In genomic region chr11:88954803-88955202, GRCm38 (mm10) we compare ENCODE assay signal across 8 mouse cellular contexts. TPM values are rescaled to one million over a fixed set of nuclear protein-coding genes. Genes with fewer than 3 reads are reported as not detected.
A peak's percentile ranks its signal among the peaks of the same experiment; 100 is the strongest.
DNase-seq lines count a peak whose midpoint lies in the region; ATAC-seq and TF ChIP-seq lines count a peak whose summit lies in the region.

No protein-coding gene starts in this region.

- no peaks in the 10 kb centered on the region for H3K27me3 ChIP-seq in forebrain, embryonic 11.5 days (ENCODE audit: control insufficient read depth, insufficient read depth, low read length)
- H3K27me3 ChIP-seq in stomach, embryonic 16.5 days (ENCODE audit: control insufficient read depth, insufficient read depth, low read length) = no peaks in the 10 kb centered on the region

- H3K4me1 ChIP-seq in forebrain, embryonic 11.5 days (replicated peaks; ENCODE audit: control insufficient read depth, insufficient read depth, low read length) = no peaks in the 10 kb centered on the region
- H3K4me1 ChIP-seq in stomach, embryonic 16.5 days (ENCODE audit: control insufficient read depth, insufficient read depth, low read length) = peaks cover 12% of the 10 kb centered on the region

- 0% methylated on average over 4 of the region's 4 CpGs for WGBS in forebrain, embryonic 11.5 days
- 0% methylated on average over 4 of the region's 4 CpGs for WGBS in stomach, embryonic 16.5 days

- peak; percentile 60 for ATAC-seq in forebrain, embryonic 11.5 days (replicated peaks; ENCODE audit: low FRiP score)
- peak; percentile 60; the same call in 1 of the 2 replicates for ATAC-seq in stomach, embryonic 16.5 days (ENCODE audit: insufficient read depth, low FRiP score)

- no peak for DNase-seq in gastrocnemius, adult 2 months
- DNase-seq in gastrocnemius, postnatal 10 days = no peak
- DNase-seq in T-cell, adult 2 months (ENCODE audit: low spot score) = peak; percentile 30
- DNase-seq in forebrain, embryonic 11.5 days (ENCODE audit: low spot score) = no peak
- DNase-seq in kidney, adult 8-10 months = peak; percentile 44 to 58
- peak; percentile 56 for DNase-seq in lung, postnatal 36 days
- DNase-seq in gastrocnemius, postnatal 4 days (ENCODE audit: low spot score in 2 of 2) = no peak

- TF ChIP-seq CTCF in gastrocnemius, adult 2 months (IDR thresholded peaks at IDR 0.05) = no peak

- no peaks in the 10 kb centered on the region for H3K9me3 ChIP-seq in forebrain, embryonic 11.5 days (ENCODE audit: control insufficient read depth, low read length)
- no peaks in the 10 kb centered on the region for H3K9me3 ChIP-seq in stomach, embryonic 16.5 days (replicated peaks; ENCODE audit: control insufficient read depth, low read length)

- intact Hi-C loops in gastrocnemius, adult 2 months (cut with DNase I) = loop anchor here (2.0 to 5.0 kb wide), 2 partner anchors 52 to 108 kb away; no protein-coding TSS in a partner anchor

- no peaks in the 10 kb centered on the region for H3K36me3 ChIP-seq in forebrain, embryonic 11.5 days (ENCODE audit: control insufficient read depth, insufficient read depth, low read length)
- no peaks in the 10 kb centered on the region for H3K36me3 ChIP-seq in stomach, embryonic 16.5 days (ENCODE audit: control insufficient read depth, insufficient read depth, low read length)

- peak overlapping the region; percentile 55 for H3K9ac ChIP-seq in forebrain, embryonic 11.5 days (ENCODE audit: low read length)
- peak overlapping the region; percentile 72 for H3K9ac ChIP-seq in stomach, embryonic 16.5 days (ENCODE audit: low read length)

- H3K27ac ChIP-seq in gastrocnemius, adult 2 months = peak overlapping the region; percentile 84
- H3K27ac ChIP-seq in forebrain, embryonic 11.5 days (ENCODE audit: low read depth, low read length) = no peak overlapping the region
- H3K27ac ChIP-seq in stomach, embryonic 16.5 days (ENCODE audit: low read length) = peak overlapping the region; percentile 64; the same call in 1 of the 2 replicates

- H3K4me2 ChIP-seq in forebrain, embryonic 11.5 days (ENCODE audit: low read depth, low read length, severe bottlenecking) = peak overlapping the region; percentile 59
- peak overlapping the region; percentile 58 for H3K4me2 ChIP-seq in stomach, embryonic 16.5 days (ENCODE audit: low read depth, low read length)

- peak overlapping the region; percentile 78 for H3K4me3 ChIP-seq in gastrocnemius, adult 2 months
- peak overlapping the region; percentile 44 for H3K4me3 ChIP-seq in forebrain, embryonic 11.5 days (ENCODE audit: low read depth, low read length)
- peak overlapping the region; percentile 63 for H3K4me3 ChIP-seq in stomach, embryonic 16.5 days (replicated peaks; ENCODE audit: low read length)

RNA-seq across cellular contexts. Expression of gene Scpep1, which starts 0.5 kb away (rescaled TPM):
- total RNA-seq in gastrocnemius, adult 2 months (2021) = 10 to 100 TPM in 1 of 2 experiments, 1 to 10 TPM in 1; 6.1 to 11.2 TPM
- total RNA-seq in gastrocnemius, postnatal 10 days (2021) = 10 to 100 TPM; 27.2 to 30.4 TPM
- polyA plus RNA-seq in forebrain, embryonic 11.5 days (2014; fragmentation: Nextera tagmentation; extraction: Ambion mirVana) = 63.5 and 67.0 TPM in 2 replicates
- 88.2 and 93.1 TPM in 2 replicates for polyA plus RNA-seq in stomach, embryonic 16.5 days (2015; fragmentation: Nextera tagmentation; extraction: Ambion mirVana)
- 10 to 100 TPM; 37.2 to 44.1 TPM for total RNA-seq in gastrocnemius, postnatal 4 days (2021)

RNA-seq across cellular contexts. Expression of gene Elobl, which starts 11.9 kb away (rescaled TPM):
- total RNA-seq in gastrocnemius, adult 2 months (2021) = not detected
- not detected for total RNA-seq in gastrocnemius, postnatal 10 days (2021)
- not detected in 2 replicates for polyA plus RNA-seq in forebrain, embryonic 11.5 days (2014; fragmentation: Nextera tagmentation; extraction: Ambion mirVana)
- polyA plus RNA-seq in stomach, embryonic 16.5 days (2015; fragmentation: Nextera tagmentation; extraction: Ambion mirVana) = not detected in 2 replicates
- total RNA-seq in gastrocnemius, postnatal 4 days (2021) = not detected

RNA-seq across cellular contexts. Expression of gene Coil, which starts 15.2 kb away (rescaled TPM):
- total RNA-seq in gastrocnemius, adult 2 months (2021) = 1 to 10 TPM; 3.8 to 4.6 TPM
- 1 to 10 TPM; 3.9 to 5.7 TPM for total RNA-seq in gastrocnemius, postnatal 10 days (2021)
- polyA plus RNA-seq in forebrain, embryonic 11.5 days (2014; fragmentation: Nextera tagmentation; extraction: Ambion mirVana) = 20.4 and 24.5 TPM in 2 replicates
- 10.1 and 10.7 TPM in 2 replicates for polyA plus RNA-seq in stomach, embryonic 16.5 days (2015; fragmentation: Nextera tagmentation; extraction: Ambion mirVana)
- total RNA-seq in gastrocnemius, postnatal 4 days (2021) = 1 to 10 TPM; 8.9 to 10.0 TPM

RNA-seq across cellular contexts. Expression of gene Trim25, which starts 44.4 kb away (rescaled TPM):
- total RNA-seq in gastrocnemius, adult 2 months (2021) = 1 to 10 TPM; 5.9 to 9.0 TPM
- total RNA-seq in gastrocnemius, postnatal 10 days (2021) = 10 to 100 TPM; 18.0 to 20.0 TPM
- polyA plus RNA-seq in forebrain, embryonic 11.5 days (2014; fragmentation: Nextera tagmentation; extraction: Ambion mirVana) = 2.1 and 2.6 TPM in 2 replicates
- 27.8 and 29.0 TPM in 2 replicates for polyA plus RNA-seq in stomach, embryonic 16.5 days (2015; fragmentation: Nextera tagmentation; extraction: Ambion mirVana)
- total RNA-seq in gastrocnemius, postnatal 4 days (2021) = 10 to 100 TPM; 27.9 to 32.3 TPM

Comparison
In these comparisons a context has a peak if more than half of its experiments do, and no peak if none do; other contexts are left out.
1. DNase-seq: peak in T-cell, adult 2 months (single experiment), kidney, adult 8-10 months (2 of 2) and lung, postnatal 36 days (single experiment); none in gastrocnemius, adult 2 months (single experiment), gastrocnemius, postnatal 10 days (single experiment), forebrain, embryonic 11.5 days (single experiment) and gastrocnemius, postnatal 4 days (0 of 2).
2. Peak in every context shown above with its lines, with median percentiles within 50 percentile points of each other: H3K4me3 ChIP-seq.